Mouse (Mus musculus) CH12.LX (cell line): Measurements from ENCODE around the gene Rpl13. TPM values are rescaled to one million over a fixed set of nuclear protein-coding genes. Genes with fewer than 3 reads are reported as not detected.

Experiments used
- DNase-seq: peaks from one replicate; pipeline ENCODE4 v3.0.0-alpha.2; 2013; ENCODE audit errors: extremely low read depth
- H3K27ac ChIP-seq: 2 replicates; pipeline ENCODE4 v1.5.1; 2012; ENCODE audit warnings: low read depth, mild to moderate bottlenecking, control low read depth, moderate library complexity; ENCODE audit not compliant: insufficient read depth
- H3K27me3 ChIP-seq: replicated peaks from 2 replicates; pipeline ENCODE3; 2012; ENCODE audit warnings: inconsistent platforms
- H3K36me3 ChIP-seq, 2 experiments: replicated peaks in 1 of 2; 2 replicates each; pipeline versions ENCODE3 to v1.6.1; 2012; ENCODE audit warnings: inconsistent platforms in 1 of 2, low read length in 1 of 2, mild to moderate bottlenecking in 1 of 2, mixed read lengths in 1 of 2, moderate library complexity in 1 of 2; ENCODE audit not compliant: control insufficient read depth in 1 of 2, insufficient read depth in 1 of 2
- H3K4me1 ChIP-seq, 2 experiments: 2 replicates each; pipeline ENCODE4 v1.6.1; 2012; ENCODE audit warnings: inconsistent platforms in 1 of 2, moderate library complexity in 1 of 2; ENCODE audit not compliant: insufficient read depth in 2 of 2, control insufficient read depth in 1 of 2
- H3K4me2 ChIP-seq: 2 replicates; pipeline ENCODE4 v1.6.1; 2012; ENCODE audit warnings: low read depth, mild to moderate bottlenecking, control low read depth; ENCODE audit not compliant: poor library complexity, insufficient read depth, severe bottlenecking
- H3K4me3 ChIP-seq, 3 experiments: fragments of 150-350 bp in 1 of 3; sonication (generic) in 1 of 3; replicated peaks in 1 of 3; 2 replicates each; pipeline versions ENCODE3 to v1.5.1; 2011 to 2012; ENCODE audit warnings: low read depth in 2 of 3, low read length in 2 of 3, mild to moderate bottlenecking in 2 of 3, moderate library complexity in 2 of 3, control low read depth in 1 of 3, improper control_type of control experiment in 1 of 3, inconsistent platforms in 1 of 3, mixed read lengths in 1 of 3; ENCODE audit not compliant: poor library complexity in 1 of 3
- H3K79me2 ChIP-seq: replicated peaks from 2 replicates; pipeline ENCODE4 v1.6.1; 2012; ENCODE audit warnings: mild to moderate bottlenecking, moderate library complexity; ENCODE audit not compliant: control insufficient read depth, poor library complexity, insufficient read depth, severe bottlenecking; ENCODE audit errors: extremely low read depth
- H3K9ac ChIP-seq: 2 replicates; pipeline ENCODE4 v1.6.1; 2012; ENCODE audit warnings: low read depth, mild to moderate bottlenecking, control low read depth, moderate library complexity; ENCODE audit not compliant: insufficient read depth
- H3K9me3 ChIP-seq: replicated peaks from 2 replicates; pipeline ENCODE3; 2012; ENCODE audit warnings: low read length, inconsistent platforms, mixed read lengths
- CHD2 ChIP-seq: IDR thresholded peaks from 2 replicates; pipeline ENCODE4 v1.6.1; 2011; ENCODE audit warnings: low read length, improper control_type of control experiment
- CTCF ChIP-seq, 2 experiments: IDR thresholded peaks in 1 of 2; conservative IDR thresholded peaks in 1 of 2; 2 replicates each; pipeline ENCODE4 v1.5.1; 2011 to 2012; ENCODE audit warnings: low read depth in 2 of 2, low read length in 2 of 2, improper control_type of control experiment in 1 of 2, inconsistent platforms in 1 of 2, mild to moderate bottlenecking in 1 of 2, moderate library complexity in 1 of 2
- GABPA ChIP-seq: IDR thresholded peaks from 2 replicates; pipeline ENCODE4 v1.6.1; 2012; ENCODE audit warnings: low read depth, low read length, improper control_type of control experiment, inconsistent platforms; ENCODE audit not compliant: insufficient replicate concordance
- KAT2A ChIP-seq: IDR thresholded peaks from 2 replicates; pipeline ENCODE4 v1.6.1; 2012; ENCODE audit warnings: low read length, improper control_type of control experiment, inconsistent platforms; ENCODE audit not compliant: insufficient replicate concordance
- MAFK ChIP-seq: IDR thresholded peaks from 2 replicates; pipeline ENCODE4 v1.6.1; 2011; ENCODE audit warnings: low read length, improper control_type of control experiment; ENCODE audit not compliant: insufficient replicate concordance
- MAZ ChIP-seq: IDR thresholded peaks from 2 replicates; pipeline ENCODE4 v1.6.1; 2012; ENCODE audit warnings: low read depth, mild to moderate bottlenecking, inconsistent platforms, low read length, improper control_type of control experiment, moderate library complexity
- MEF2A ChIP-seq: IDR thresholded peaks from 2 replicates; pipeline ENCODE4 v1.6.1; 2014; ENCODE audit warnings: low read depth, mild to moderate bottlenecking, inconsistent platforms, low read length, improper control_type of control experiment, borderline replicate concordance
- MYC ChIP-seq: IDR thresholded peaks from 2 replicates; pipeline ENCODE4 v1.6.1; 2011; ENCODE audit warnings: low read depth, mild to moderate bottlenecking, improper control_type of control experiment, low read length
- NELFE ChIP-seq: IDR thresholded peaks from 2 replicates; pipeline ENCODE4 v1.6.1; 2011; ENCODE audit warnings: low read depth, low read length, improper control_type of control experiment
- POLR2A ChIP-seq: IDR thresholded peaks from 2 replicates; pipeline ENCODE4 v1.6.1; 2011; ENCODE audit warnings: low read depth, mild to moderate bottlenecking, improper control_type of control experiment, low read length
- POLR2AphosphoS2 ChIP-seq: IDR thresholded peaks from 2 replicates; pipeline ENCODE4 v1.6.1; 2011; ENCODE audit warnings: low read depth, low read length, improper control_type of control experiment
- RCOR1 ChIP-seq: conservative IDR thresholded peaks from 2 replicates; pipeline ENCODE4 v1.6.1; 2012; ENCODE audit warnings: low read depth, mild to moderate bottlenecking, inconsistent platforms, low read length, improper control_type of control experiment
- SIN3A ChIP-seq: IDR thresholded peaks from 2 replicates; pipeline ENCODE4 v1.6.1; 2012; ENCODE audit warnings: low read length, improper control_type of control experiment, inconsistent platforms
- SMC3 ChIP-seq: IDR thresholded peaks from 2 replicates; pipeline ENCODE4 v1.6.1; 2011; ENCODE audit warnings: low read depth, low read length, improper control_type of control experiment
- USF2 ChIP-seq: conservative IDR thresholded peaks from 2 replicates; pipeline ENCODE4 v1.6.1; 2011; ENCODE audit warnings: low read depth, low read length, improper control_type of control experiment
- ZMIZ1 ChIP-seq: IDR thresholded peaks from 2 replicates; pipeline ENCODE4 v1.6.1; 2012; ENCODE audit warnings: low read depth, mild to moderate bottlenecking, inconsistent platforms, low read length, improper control_type of control experiment
- ZNF384 ChIP-seq: IDR thresholded peaks from 2 replicates; pipeline ENCODE4 v1.6.1; 2012; ENCODE audit warnings: low read depth, low read length, improper control_type of control experiment, inconsistent platforms
- dilution Hi-C: fragments of 300-500 bp; cut with MboI; formaldehyde crosslinking; loops from 2 replicates; pipeline ENCODE4 v1.14.3; 2020; ENCODE audit warnings: low sequenced_read_pairs; ENCODE audit not compliant: extremely low pct_unique_long_range_greater_than_20kb, extremely low pct_ligation_motif_present
- in situ Hi-C: fragments of 300-500 bp; cut with MboI; formaldehyde crosslinking; loops from 3 replicates; pipeline ENCODE4 v1.14.3; 2019; ENCODE audit warnings: low sequenced_read_pairs, low pct_ligation_motif_present, low pct_unique_long_range_greater_than_20kb, mixed read lengths
- polyA plus RNA-seq: library from polyadenylated mRNA; unstranded; fragments of >175 nt; gene quantifications from 2 replicates; pipeline ENCODE4 v1.2.1, GENCODE M21; 2012; ENCODE audit warnings: low read depth; ENCODE audit not compliant: insufficient read length
- total RNA-seq, 2 experiments: library from RNA; depleted of rRNA; stranded (reverse); fragments of 300-350 nt in 1 of 2; fragments of >200 nt in 1 of 2; gene quantifications; 2 replicates each; pipeline ENCODE4 v1.2.3; 2012 to 2014

Rpl13 gene
- total and polyA plus RNA-seq, 3 experiments = 973 to 3,721 (median 2,709) TPM

- peak overlapping the region; percentile 72 for H3K27ac ChIP-seq
- peak overlapping the region; percentile 96 for H3K4me2 ChIP-seq
- dilution Hi-C loops = no loop called here
- TF ChIP-seq GABPA = no peak
- TF ChIP-seq KAT2A = no peak
- TF ChIP-seq MEF2A = no peak
- TF ChIP-seq USF2 = no peak
- no peak for TF ChIP-seq ZMIZ1
- TF ChIP-seq MAFK = no peak
- peak overlapping the region; percentile 90 to 99 (median 97) for H3K4me3 ChIP-seq
- no peaks in the 10 kb centered on the region for H3K9me3 ChIP-seq
- peak overlapping the region; percentile 97 for H3K9ac ChIP-seq
- peaks cover 3 to 18% of the 10 kb centered on the region in 2 experiments for H3K4me1 ChIP-seq
- H3K79me2 ChIP-seq = peaks cover 22% of the 10 kb centered on the region
- peaks cover 27 to 35% of the 10 kb centered on the region in 2 experiments for H3K36me3 ChIP-seq
- no peaks in the 10 kb centered on the region for H3K27me3 ChIP-seq
- in situ Hi-C loops = loop anchor here (10.0 kb wide), 1 partner anchor 198 kb away; no protein-coding TSS in a partner anchor
- peak; percentile 24 for DNase-seq
These were observed 1.1 kb downstream of the Rpl13 start for GRCm38 (mm10) chr8:123103285-123103684.

DNA sequence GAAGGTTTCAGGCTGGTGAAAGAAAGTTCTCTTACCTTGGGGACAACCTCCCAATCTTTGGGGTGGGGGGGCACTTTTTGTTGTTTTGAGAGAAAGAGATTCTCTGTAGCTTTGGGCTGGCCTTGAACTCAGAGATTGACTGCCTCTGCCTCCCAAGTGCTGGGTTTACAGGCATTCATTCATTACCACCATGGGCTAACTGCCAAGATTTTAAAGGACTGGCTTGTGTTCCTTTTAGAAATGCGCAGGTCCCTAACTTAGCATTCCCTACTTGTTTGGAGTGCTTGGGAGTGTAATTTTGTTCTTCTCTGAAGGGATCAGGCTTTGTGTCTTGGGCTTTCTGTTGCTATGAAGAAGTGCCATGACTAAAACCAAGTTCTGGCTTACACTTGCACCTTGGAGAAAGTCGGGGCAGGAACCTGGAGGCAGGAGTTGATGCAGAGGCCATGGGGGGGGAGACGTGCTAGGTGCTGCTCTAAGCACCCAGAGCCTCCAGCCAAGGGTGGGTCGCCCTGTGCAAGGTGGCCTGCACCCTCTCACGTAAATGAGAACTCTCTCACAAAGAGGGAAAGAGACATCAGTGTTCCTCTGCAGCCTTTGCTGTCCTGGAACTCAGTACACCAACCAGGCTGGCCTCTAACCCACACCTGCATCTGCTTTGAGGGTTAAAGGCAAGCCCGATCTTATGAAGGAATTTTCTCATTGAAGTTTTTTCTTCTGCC lies 2.1 kb downstream of the Rpl13 start:
- Histone ChIP-seq H3K4me1 (peaks cover 3 to 18% of the 10 kb centered on the region in 2 experiments), H3K36me3 (peaks cover 27 to 32% of the 10 kb centered on the region in 2 experiments), H3K9me3 (no peaks in the 10 kb centered on the region), H3K27me3 (peaks cover 4% of the 10 kb centered on the region), H3K79me2 (peaks cover 22% of the 10 kb centered on the region), H3K9ac (peak overlapping the region; percentile 97), H3K4me3 (peak overlapping the region; percentile 90 to 99 (median 97)), H3K4me2 (peak overlapping the region; percentile 96), H3K27ac (no peak overlapping the region)
- in situ Hi-C loops = loop anchor here (10.0 kb wide), 1 partner anchor 199 kb away; no protein-coding TSS in a partner anchor
- TF ChIP-seq KAT2A (no peak), CTCF (conservative IDR thresholded peaks at IDR 0.05 in 1 of 2, IDR thresholded peaks at IDR 0.05 in 1 of 2; ENCODE audit: low read depth in 2 of 2, low read length in 2 of 2) (no peak), ZMIZ1 (no peak), MYC (0 out of 2 replicates have a peak, but pooled peaks have one; percentile 13)
- TF ChIP-seq, all 38 proteins: peak for 1
- dilution Hi-C loops = no loop called here
- DNase-seq = no peak

DNA sequence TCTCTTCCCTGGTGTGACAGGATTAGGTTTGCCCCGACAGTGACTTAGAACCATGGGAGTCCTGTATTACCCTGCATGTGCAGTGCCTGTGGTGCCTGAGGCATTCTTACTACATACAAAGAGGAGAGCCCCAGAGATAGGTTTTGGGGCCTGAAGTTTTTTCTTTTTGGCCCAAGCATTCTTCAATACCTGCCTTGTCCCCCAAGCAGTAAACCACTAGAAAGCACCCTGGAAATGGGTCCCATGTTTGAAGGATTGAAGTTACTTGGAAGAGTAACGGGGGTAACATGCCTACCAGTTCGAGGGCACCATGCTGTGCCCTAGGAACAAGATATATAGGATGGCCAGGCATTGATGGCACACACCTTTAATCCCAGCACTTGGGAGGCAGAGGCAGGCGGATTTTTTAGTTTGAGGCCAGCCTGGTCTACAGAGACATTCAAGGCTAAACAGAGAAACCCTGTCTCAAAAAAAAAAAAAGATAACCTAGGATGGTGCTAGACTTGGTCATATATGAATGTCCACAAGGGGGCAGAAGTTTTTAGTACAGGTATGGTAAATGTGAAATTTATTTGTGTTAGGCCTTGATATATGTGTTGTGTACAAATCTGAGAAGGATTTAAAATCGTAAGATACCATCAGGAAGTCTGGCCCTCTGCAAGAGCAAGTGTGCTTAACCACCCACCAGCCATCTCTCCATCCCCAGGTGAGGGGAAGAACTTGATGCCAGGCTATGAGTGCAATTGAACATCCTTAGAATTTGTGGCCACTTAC lies 3.6 kb downstream of the Rpl13 start:
- Histone ChIP-seq H3K4me1 (peaks cover 3 to 15% of the 10 kb centered on the region in 2 experiments), H3K27ac (no peak overlapping the region), H3K79me2 (peaks cover 22% of the 10 kb centered on the region), H3K4me2 (no peak overlapping the region), H3K4me3 (no peak overlapping the region), H3K36me3 (peaks cover 27 to 32% of the 10 kb centered on the region in 2 experiments), H3K27me3 (peaks cover 6% of the 10 kb centered on the region), H3K9ac (no peak overlapping the region), H3K9me3 (no peaks in the 10 kb centered on the region)
- TF ChIP-seq RCOR1 (no peak; the same call in 1 of the 2 replicates), MAZ (no peak), MEF2A (no peak), POLR2A (peak; percentile 74), MYC (0 out of 2 replicates have a peak, but pooled peaks have one; percentile 22), ZMIZ1 (peak; percentile 86), SIN3A (peak; percentile 55; the same call in 1 of the 2 replicates), CTCF (conservative IDR thresholded peaks at IDR 0.05 in 1 of 2, IDR thresholded peaks at IDR 0.05 in 1 of 2; ENCODE audit: low read depth in 2 of 2, low read length in 2 of 2) (peak in 1 of 2 experiments; percentile 63; a peak in 2 of 4 replicates), POLR2AphosphoS2 (peak; percentile 100), CHD2 (peak; percentile 91), SMC3 (no peak; the same call in 1 of the 2 replicates), NELFE (0 out of 2 replicates have a peak, but pooled peaks have one; percentile 21), ZNF384 (peak; percentile 92)
- in situ Hi-C loops = loop anchor here (10.0 kb wide), 1 partner anchor 201 kb away; no protein-coding TSS in a partner anchor
- dilution Hi-C loops = no loop called here
- peak; percentile 76 for DNase-seq
